Mouse (Mus musculus): Measurements from ENCODE around the gene Nudt21. TPM values are rescaled to one million over a fixed set of nuclear protein-coding genes. Genes with fewer than 3 reads are reported as not detected.

Nudt21 gene
- polyA plus RNA-seq, 1 experiment, result 118 TPM

DNA sequence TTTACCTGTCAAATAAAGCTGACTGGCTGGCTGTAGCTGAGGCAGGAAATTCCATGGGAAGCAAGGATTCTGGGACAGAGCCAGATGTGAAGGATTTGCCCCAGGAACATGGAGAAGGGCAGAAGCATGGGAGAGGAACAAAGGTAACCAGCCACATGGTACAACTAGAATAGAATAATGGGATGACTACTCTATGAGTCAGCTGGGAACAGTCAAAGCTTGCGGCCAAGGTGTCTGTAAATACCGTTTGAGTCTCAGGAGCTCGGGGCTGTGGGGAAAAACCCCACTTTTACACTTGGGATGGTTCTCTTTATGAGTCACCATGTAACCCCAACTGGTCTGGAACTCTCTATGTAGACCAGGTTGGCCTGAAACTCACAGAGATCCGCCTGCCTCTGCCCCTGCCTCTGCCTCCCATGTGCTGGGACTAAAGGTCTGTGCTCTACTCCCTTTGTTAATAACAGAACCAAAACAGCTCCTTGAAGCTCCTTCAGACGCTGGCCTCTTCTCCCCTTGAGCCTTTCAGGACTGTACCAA lies 55.1 kb downstream of the Nudt21 start:
- Histone ChIP-seq H3K27ac (ENCODE audit: control insufficient read depth, insufficient read depth, low read depth, low read length, poor library complexity) (no peak overlapping the region), H3K4me3 (replicated peaks; ENCODE audit: control insufficient read depth, low read depth, low read length) (no peak overlapping the region), H3K4me1 (ENCODE audit: control insufficient read depth, insufficient read depth, low read length) (no peaks in the 10 kb centered on the region; the same call in 1 of the 2 replicates)
- TF ChIP-seq POLR2A (IDR thresholded peaks at IDR 0.05; ENCODE audit: borderline replicate concordance, control insufficient read depth, low read depth, low read length) (no peak), CTCF (IDR thresholded peaks at IDR 0.05; ENCODE audit: control insufficient read depth, insufficient read depth, low read length) (no peak)
- WGBS, result 88% methylated on average over 5 of the region's 5 CpGs

DNA sequence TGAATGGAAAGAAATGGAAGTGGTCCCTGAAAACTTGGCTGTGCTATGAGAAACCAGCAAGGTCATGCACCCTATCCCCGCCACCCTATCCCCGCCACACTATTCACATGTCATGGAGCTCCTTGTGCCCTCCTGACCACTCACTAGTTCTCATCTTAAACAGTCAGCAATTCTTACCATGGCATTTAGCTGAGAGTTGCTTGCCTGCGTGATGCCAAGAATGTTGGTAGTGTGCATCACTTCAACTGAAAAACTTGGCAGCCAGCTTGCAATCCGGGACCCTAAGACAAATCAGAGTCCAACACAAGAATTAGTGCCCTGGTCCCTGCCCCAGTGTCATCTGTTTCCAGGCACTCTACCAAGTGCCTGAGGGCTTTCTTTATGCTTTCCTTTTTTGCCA lies 56.7 kb downstream of the Nudt21 start:
- no peak for TF ChIP-seq POLR2A (IDR thresholded peaks at IDR 0.05; ENCODE audit: borderline replicate concordance, control insufficient read depth, low read depth, low read length)
- WGBS, result 97% methylated on average over 4 of the region's 4 CpGs
- no peak overlapping the region for H3K27ac ChIP-seq (ENCODE audit: control insufficient read depth, insufficient read depth, low read depth, low read length, poor library complexity)

DNA sequence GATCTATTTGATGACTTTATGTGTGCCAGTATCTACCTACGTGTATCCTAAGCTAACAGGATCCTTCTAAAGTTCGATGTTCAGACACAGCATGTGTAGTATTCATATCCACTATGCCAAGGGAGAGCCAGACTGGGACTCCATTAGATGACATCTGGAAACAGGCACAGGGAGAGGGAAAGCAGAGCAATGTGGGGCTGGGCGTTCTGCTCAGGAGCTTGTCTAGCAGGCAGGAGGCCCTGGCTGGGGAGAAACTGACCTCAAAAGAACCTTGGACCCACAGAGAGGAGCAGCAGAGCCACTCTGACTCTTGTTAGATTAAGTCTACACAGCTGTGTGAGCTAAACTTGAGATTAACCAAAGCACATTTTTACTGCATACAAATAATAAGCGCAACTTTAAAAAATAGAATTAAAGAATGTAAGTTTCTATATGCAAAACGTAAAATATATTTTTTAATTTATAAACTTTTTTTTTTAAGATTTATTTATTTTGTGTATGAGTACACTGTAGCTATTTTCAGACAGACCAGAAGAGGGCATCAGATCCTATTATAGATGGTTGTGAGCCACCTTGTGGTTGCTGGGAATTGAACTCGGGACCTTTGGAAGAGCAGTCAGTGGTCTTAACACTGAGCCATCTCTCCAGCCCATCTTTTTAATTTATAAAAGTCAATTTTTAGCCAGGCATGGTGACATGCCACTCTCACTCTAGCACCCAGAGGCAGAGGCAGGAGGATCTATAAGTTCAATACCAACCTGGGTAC lies 60.2 kb downstream of the Nudt21 start:
- TF ChIP-seq POLR2A (IDR thresholded peaks at IDR 0.05; ENCODE audit: borderline replicate concordance, control insufficient read depth, low read depth, low read length), result no peak
- TF ChIP-seq CTCF (IDR thresholded peaks at IDR 0.05; ENCODE audit: control insufficient read depth, insufficient read depth, low read length), result no peak
- H3K27ac ChIP-seq (ENCODE audit: control insufficient read depth, insufficient read depth, low read depth, low read length, poor library complexity), result no peak overlapping the region
- WGBS, result 93% methylated on average over 6 of the region's 6 CpGs
- H3K4me3 ChIP-seq (replicated peaks; ENCODE audit: control insufficient read depth, low read depth, low read length), result no peak overlapping the region
- H3K4me1 ChIP-seq (ENCODE audit: control insufficient read depth, insufficient read depth, low read length), result no peaks in the 10 kb centered on the region

More for the DNA sequence above, 56.7 kb downstream of the Nudt21 start:
- no peaks in the 10 kb centered on the region; the same call in 1 of the 2 replicates for H3K4me1 ChIP-seq (ENCODE audit: control insufficient read depth, insufficient read depth, low read length)
- no peak overlapping the region for H3K4me3 ChIP-seq (replicated peaks; ENCODE audit: control insufficient read depth, low read depth, low read length)

DNA sequence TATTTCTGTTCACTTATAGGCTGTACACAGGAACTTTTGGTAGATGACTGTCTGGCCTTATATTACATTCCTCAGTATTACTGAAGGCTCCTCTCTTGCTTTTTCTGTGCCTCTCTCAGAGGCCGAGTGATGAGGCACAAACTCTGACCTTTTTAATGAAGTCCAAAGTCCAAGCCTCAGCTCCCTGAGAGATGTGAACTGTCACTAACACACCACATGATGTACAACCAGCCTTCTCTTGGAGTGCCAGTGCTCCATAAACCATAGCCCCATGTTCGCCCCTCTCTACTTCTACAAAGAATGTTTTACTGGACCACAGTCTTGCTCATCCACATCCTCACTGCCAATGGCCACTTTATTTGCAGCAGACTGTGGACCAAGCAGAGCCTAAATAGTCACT lies 61.5 kb downstream of the Nudt21 start:
- no peaks in the 10 kb centered on the region for H3K4me1 ChIP-seq (ENCODE audit: control insufficient read depth, insufficient read depth, low read length)
- no peak for TF ChIP-seq CTCF (IDR thresholded peaks at IDR 0.05; ENCODE audit: control insufficient read depth, insufficient read depth, low read length)
- H3K4me3 ChIP-seq (replicated peaks; ENCODE audit: control insufficient read depth, low read depth, low read length), result no peak overlapping the region
- H3K27ac ChIP-seq (ENCODE audit: control insufficient read depth, insufficient read depth, low read depth, low read length, poor library complexity), result no peak overlapping the region
- WGBS, result 84% methylated on average over 2 of the region's 2 CpGs

DNA sequence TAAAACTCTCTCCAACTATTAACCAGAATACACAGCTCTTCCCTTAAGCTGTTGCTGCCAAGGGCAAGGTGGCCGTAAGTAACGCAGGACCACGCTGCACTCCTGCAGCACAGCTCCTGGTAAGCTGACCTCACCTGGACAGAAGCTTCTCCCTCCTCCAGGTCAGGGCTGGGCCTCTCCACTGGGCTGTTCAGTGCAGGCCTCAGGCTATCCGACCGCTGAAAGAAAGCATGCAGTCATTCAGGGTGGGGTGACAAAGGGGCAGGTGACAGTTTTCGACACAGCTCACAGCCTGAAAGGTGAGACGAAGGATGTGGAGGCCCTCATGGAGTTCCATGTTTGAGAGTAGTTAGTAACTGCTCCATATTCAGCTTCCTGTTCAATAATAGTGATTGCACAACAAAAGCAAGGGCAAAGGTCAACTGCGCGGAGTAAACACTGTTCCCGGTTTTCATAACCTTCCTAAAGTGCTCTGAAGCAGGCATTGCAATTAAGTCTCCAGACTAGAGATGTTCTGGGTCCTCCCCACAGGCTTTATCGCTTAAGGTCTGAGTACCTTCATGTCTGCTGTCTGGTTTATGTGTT lies 62.1 kb downstream of the Nudt21 start:
- Histone ChIP-seq H3K27ac (ENCODE audit: control insufficient read depth, insufficient read depth, low read depth, low read length, poor library complexity) (no peak overlapping the region), H3K4me3 (replicated peaks; ENCODE audit: control insufficient read depth, low read depth, low read length) (no peak overlapping the region), H3K4me1 (ENCODE audit: control insufficient read depth, insufficient read depth, low read length) (no peaks in the 10 kb centered on the region)
- 87% methylated on average over 11 of the region's 11 CpGs for WGBS
- no peak for TF ChIP-seq POLR2A (IDR thresholded peaks at IDR 0.05; ENCODE audit: borderline replicate concordance, control insufficient read depth, low read depth, low read length)
- no peak for TF ChIP-seq CTCF (IDR thresholded peaks at IDR 0.05; ENCODE audit: control insufficient read depth, insufficient read depth, low read length)

DNA sequence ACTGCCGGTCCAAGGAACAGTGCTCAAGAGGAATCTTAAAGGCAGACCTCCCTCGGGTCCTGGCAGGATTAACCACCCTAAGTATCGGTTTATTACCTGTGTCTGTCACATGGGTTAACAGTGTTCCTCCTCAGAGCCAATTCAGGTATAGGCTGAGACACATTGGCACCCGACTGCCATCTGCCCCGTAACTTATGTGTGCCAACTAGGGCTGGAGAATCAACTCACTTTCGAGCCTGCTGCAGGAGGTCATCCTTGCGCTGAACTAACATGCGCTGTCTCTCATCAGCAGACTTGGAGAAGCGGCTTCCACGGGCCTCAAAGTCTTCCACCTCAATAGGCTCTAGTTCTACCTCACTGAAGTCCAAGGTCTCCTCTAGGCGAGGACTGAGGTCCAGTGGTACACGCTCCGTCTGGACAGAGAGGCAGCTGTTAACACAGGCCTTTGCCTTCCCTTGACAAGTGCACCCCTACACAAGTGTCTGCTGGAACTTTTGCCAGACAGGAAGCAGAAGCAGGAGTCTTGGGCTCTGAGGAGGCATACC lies 62.9 kb downstream of the Nudt21 start:
- TF ChIP-seq CTCF (IDR thresholded peaks at IDR 0.05; ENCODE audit: control insufficient read depth, insufficient read depth, low read length), result no peak
- WGBS, result 93% methylated on average over 13 of the region's 13 CpGs
- no peaks in the 10 kb centered on the region for H3K4me1 ChIP-seq (ENCODE audit: control insufficient read depth, insufficient read depth, low read length)
- H3K4me3 ChIP-seq (replicated peaks; ENCODE audit: control insufficient read depth, low read depth, low read length), result no peak overlapping the region
- H3K27ac ChIP-seq (ENCODE audit: control insufficient read depth, insufficient read depth, low read depth, low read length, poor library complexity), result no peak overlapping the region

DNA sequence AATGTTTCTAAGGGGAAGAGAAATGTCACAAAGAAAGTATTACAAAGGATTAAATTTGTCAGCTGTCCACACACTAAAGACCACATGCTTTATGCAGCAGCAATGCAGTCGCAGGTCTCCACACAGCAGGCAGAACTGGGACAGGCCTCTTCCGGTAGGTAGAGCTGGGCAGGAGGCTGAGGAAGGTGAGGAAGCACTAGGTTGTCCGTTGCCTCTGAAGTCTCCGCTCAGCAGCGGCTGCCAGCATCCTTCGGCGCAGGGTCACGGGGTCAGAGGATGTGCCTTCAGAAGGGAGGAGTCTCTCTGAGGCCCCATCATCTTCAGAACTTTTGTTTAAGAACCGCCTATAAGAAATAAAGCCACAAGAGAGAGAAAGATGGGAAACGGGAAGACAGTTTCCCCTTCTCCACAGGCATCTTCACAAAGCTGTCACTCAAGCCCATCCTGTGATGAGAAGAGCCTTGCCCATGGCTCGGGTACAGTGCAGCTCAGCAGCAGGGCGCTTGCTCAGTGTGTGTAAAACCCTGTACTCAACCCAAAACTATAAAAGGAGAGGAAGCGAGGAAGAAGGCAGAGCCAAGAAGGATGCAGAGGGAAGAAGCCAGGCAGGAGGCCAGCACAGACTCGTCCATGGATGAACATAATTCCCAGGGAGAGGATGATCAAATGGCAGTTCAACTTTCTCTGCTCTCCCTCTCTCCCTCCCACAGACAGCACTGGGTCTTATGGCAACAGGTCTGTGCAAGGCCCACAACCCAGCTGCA lies 63.7 kb downstream of the Nudt21 start:
- Histone ChIP-seq H3K4me1 (ENCODE audit: control insufficient read depth, insufficient read depth, low read length) (no peaks in the 10 kb centered on the region), H3K27ac (ENCODE audit: control insufficient read depth, insufficient read depth, low read depth, low read length, poor library complexity) (no peak overlapping the region), H3K4me3 (replicated peaks; ENCODE audit: control insufficient read depth, low read depth, low read length) (no peak overlapping the region)
- TF ChIP-seq CTCF (IDR thresholded peaks at IDR 0.05; ENCODE audit: control insufficient read depth, insufficient read depth, low read length) (no peak), POLR2A (IDR thresholded peaks at IDR 0.05; ENCODE audit: borderline replicate concordance, control insufficient read depth, low read depth, low read length) (no peak)
- 91% methylated on average over 14 of the region's 14 CpGs for WGBS

DNA sequence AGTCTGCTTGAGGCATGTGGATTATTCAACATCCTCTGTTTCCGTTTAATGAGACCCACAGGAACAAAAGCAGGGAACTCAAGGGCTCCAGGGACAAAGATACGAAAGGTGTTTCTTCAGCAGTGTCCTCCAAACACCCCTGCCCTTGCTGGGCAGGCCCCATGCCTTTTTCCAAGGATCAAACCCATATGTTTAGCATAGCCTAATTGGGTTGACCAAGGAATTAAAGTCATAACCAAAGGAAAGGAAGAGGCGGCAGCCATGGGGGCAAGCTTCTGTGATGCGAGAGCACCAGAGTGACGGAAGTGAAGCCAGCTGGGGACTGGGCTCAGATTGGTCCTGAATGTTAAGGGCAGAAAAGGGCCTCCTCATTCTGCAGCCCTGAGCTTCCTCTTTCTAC lies 64.6 kb downstream of the Nudt21 start:
- Histone ChIP-seq H3K27ac (ENCODE audit: control insufficient read depth, insufficient read depth, low read depth, low read length, poor library complexity) (no peak overlapping the region), H3K4me1 (ENCODE audit: control insufficient read depth, insufficient read depth, low read length) (no peaks in the 10 kb centered on the region), H3K4me3 (replicated peaks; ENCODE audit: control insufficient read depth, low read depth, low read length) (no peak overlapping the region)
- 92% methylated on average over 5 of the region's 5 CpGs for WGBS
- no peak for TF ChIP-seq POLR2A (IDR thresholded peaks at IDR 0.05; ENCODE audit: borderline replicate concordance, control insufficient read depth, low read depth, low read length)
- TF ChIP-seq CTCF (IDR thresholded peaks at IDR 0.05; ENCODE audit: control insufficient read depth, insufficient read depth, low read length), result no peak
